Mouse (Mus musculus): ENCODE measurements around the gene Ccdc9.
"Not testable (repeated sequence)": the region's sequence is repeated elsewhere in the genome, so short reads cannot be mapped to it uniquely, and the experiment has no call there.

The Ccdc9 gene

DNA sequence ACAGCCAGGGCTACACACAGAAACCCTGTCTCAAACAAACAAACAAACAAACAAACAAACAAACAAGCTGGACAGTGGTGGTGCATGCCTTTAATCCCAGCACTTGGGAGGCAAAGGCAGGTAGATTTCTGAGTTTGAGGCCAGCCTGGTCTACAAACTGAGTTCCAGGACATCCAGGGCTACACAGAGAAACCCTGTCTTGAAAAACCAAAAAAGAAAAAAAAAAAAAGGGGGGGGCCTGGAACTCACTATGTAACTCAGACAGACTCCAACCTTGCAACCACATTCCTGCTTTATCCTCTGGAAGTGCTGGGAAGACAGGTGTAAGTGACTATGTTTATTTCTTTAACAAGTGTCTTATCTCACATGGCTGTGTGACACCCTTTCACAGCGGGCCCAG is 21.5 kb upstream of the Ccdc9 start, which contains the start of gene Bbc3:
Gene Bbc3 (plus strand): TSS at position 301 of the 400 bp plus-strand sequence.
- not testable (repeated sequence) for DNase-seq (ENCODE audit: low spot score)

GRCm38 (mm10) chr7:16307141-16307540 is 20.5 kb upstream of the Ccdc9 start:
- not testable (repeated sequence) for DNase-seq (ENCODE audit: low spot score)

DNA sequence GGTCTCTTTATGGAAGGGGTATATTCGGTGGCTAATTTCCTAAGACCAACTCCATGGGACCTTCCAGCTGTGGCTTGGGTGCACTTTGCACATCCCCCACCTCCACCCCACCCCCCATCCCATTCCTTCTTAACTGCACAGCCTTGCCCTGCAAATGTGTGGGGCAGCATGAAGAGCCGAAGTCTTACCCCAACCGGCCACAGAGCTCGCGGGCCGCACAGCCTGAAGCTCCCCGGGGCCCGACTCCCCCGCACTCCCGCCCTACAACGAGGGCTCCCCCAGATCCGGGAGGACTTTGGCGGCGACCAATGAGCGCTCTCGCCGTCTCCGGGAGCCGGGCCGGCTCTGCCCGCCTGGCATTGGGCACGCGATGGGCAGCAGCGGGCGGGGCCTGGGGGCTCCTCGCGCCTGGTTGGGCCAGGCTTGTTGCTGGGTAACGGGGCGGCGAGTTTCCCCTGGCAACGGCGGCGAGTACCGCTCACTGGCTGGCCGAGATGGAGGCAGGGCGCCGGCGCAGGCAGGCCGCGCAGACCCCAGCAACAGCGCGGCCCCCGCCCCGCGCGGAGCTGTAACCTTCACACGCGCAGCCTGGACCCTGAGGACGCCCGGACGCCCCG is 12.9 kb upstream of the Ccdc9 start:
- DNase-seq (ENCODE audit: low spot score), result peak; percentile 79

GRCm38 (mm10) chr7:16298927-16299326 is 12.3 kb upstream of the Ccdc9 start:
- DNase-seq (ENCODE audit: low spot score), result no peak

DNA sequence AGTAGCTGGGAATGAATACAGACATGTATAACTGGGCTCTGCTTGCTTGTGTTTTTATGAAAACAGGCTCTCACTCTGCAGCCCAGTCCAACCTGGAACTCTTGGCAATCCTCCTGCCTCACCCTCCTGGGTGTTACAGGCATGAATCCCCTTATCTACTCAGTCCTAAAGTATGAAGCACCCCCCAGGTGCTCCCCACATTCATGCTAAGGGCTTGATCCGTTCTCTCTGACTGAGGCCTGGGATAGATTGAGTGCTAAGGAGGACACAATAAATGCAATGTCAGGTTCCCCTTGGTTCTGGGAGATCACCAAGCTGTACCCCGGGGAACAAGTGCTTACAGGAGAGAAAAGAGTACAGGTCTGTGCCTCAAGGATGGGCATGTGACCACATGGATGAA is 11.0 kb upstream of the Ccdc9 start:
- no peak for DNase-seq (ENCODE audit: low spot score)

- DNase-seq (ENCODE audit: low spot score), result peak; percentile 74
Observed at GRCm38 (mm10) chr7:16296766-16297390, 10.3 kb upstream of the Ccdc9 start.

- no peak for DNase-seq (ENCODE audit: low spot score)
Observed at GRCm38 (mm10) chr7:16296146-16296545, 9.6 kb upstream of the Ccdc9 start.

DNA sequence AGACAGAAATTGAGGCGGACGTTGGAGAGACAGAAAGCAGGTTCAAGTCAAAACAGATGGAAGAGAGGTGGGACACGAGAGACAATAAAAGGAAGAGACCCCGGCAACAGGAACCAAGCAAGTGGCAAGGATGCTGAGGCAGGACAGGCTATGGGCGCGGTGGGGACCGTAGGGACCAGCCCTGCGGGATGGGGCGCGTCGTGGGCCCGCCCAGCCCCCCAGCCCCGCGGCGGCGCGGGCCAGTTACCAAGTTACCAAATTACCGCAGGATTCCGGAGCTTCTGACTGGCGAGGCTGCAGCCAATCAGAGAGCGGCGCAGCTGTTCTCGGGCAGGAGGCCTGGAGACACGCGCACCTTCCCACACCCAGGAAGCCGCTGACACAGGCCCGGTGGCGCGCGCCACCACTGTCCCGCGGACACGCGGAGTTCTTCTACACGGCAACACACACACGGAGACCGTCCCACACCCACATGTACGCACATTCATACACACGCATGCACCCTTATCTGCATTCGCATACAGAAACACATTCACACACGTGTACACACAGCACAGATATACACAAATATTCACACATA is 8.8 kb upstream of the Ccdc9 start:
- DNase-seq (ENCODE audit: low spot score), result peak; percentile 44

DNA sequence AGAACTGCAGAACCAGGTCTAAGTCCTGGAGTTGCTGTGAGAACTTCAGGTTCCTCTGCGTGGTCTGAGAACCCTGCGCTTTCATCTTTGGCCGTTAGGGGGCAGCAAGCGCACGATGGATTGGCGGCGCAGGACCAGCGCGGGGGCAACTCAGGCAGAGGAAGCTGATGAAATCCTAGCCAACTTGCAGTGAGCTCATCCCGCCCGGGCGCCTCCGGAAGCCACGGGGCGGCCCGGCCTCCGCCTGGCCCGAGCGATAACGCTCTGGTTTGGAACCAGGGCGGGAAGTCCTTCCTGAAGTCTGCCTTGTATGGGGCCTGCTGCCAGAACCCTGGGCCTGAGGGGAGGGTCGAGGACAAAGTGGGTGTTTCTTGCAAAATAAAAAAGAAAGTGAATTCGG is 8.2 kb upstream of the Ccdc9 start:
- peak; percentile 97 for DNase-seq (ENCODE audit: low spot score)

DNA sequence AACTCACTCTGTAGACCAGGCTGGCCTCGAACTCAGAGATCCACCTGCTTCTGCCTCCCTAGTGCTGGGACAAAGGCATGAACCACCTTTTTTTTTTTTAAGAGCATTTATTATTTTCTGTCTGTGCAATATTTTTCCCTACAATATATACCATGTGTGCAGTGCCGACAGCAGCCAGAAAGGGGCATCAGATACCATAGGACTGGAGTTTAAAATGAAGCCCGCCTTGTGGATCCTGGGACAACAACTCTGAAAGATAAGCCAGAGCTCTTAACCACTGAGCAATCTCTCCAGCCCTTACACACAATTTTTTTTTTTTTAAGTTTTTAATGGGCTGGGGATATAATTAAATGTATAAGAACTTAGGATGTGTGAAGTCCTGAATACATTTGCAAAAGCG is 7.8 kb upstream of the Ccdc9 start:
- DNase-seq (ENCODE audit: low spot score), result no peak

GRCm38 (mm10) chr7:16287791-16288190 is 1.2 kb upstream of the Ccdc9 start:
- no peak for DNase-seq (ENCODE audit: low spot score)

- DNase-seq (ENCODE audit: low spot score), result no peak
Observed at GRCm38 (mm10) chr7:16287016-16287415, 421 bp upstream of the Ccdc9 start.

GRCm38 (mm10) chr7:16285450-16286025 is 1.1 kb downstream of the Ccdc9 start:
- DNase-seq (ENCODE audit: low spot score), result peak; percentile 68

- DNase-seq (ENCODE audit: low spot score), result no peak
Observed at GRCm38 (mm10) chr7:16284904-16285303, 1.7 kb downstream of the Ccdc9 start.

DNA sequence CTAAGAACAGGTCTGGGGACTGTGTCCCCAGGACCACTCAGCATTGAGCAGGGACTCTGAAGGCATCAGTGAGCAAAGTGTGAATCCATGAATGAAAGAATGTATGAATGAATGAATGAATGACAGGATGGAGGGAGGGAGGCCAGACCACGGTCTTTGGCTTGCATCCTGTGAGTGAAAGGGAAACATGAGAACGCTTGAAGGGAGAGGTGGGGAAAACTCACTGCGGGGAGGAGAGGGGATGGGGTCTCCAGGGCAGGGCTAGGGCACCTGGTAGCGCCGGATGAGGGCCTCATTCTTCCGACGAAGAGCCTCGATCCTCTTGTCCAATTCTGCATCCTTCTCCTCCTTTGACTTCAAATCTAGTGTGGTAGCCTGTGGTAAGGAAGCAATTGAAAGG is 2.6 kb downstream of the Ccdc9 start:
- no peak for DNase-seq (ENCODE audit: low spot score)

GRCm38 (mm10) chr7:16282334-16282733 is 4.3 kb downstream of the Ccdc9 start:
- DNase-seq (ENCODE audit: low spot score), result no peak

- no peak for DNase-seq (ENCODE audit: low spot score)
Observed at GRCm38 (mm10) chr7:16280721-16281120, 5.9 kb downstream of the Ccdc9 start.

- DNase-seq (ENCODE audit: low spot score), result no peak
Observed at GRCm38 (mm10) chr7:16274922-16275890, 11.4 kb downstream of the Ccdc9 start.

- DNase-seq (ENCODE audit: low spot score), result peak; percentile 51
Observed at GRCm38 (mm10) chr7:16273766-16274140, 12.8 kb downstream of the Ccdc9 start.

DNA sequence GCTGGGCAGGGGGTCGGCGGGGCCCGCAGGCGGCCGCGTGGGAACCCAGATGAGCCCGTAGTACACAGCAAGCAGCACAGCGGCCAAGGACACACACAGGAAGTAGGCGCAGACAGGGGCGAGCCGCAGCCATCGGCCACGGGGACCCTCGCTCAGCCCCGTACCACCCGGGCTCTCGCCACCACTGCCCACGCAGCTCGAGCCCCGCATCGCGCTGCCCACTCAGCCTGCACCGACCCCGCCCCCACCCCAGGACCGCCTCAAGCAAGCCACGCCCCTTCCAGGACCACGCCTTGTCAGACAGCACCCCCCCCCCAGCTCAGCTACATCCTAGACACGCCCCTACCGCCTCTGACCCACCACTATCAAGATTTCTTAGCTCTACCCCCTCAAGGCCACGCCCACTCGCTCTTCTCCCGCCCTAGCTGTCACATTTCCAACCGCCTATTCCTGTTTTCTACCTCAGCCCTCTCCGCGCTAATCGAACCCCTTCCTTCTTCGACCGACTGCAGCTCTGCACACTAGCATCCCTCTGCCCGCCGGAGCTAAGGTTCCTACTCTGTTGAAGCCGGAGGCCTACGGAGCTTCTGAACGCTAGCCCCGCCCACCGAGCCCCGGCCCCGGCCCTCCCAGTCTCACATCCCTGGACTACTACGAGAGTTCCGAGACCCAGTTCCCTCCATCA is 13.4 kb downstream of the Ccdc9 start, which contains the start of gene Inafm1:
Gene Inafm1 (minus strand): TSS at position 537 of the 685 bp plus-strand sequence.
- DNase-seq (ENCODE audit: low spot score), result peak; percentile 80

DNA sequence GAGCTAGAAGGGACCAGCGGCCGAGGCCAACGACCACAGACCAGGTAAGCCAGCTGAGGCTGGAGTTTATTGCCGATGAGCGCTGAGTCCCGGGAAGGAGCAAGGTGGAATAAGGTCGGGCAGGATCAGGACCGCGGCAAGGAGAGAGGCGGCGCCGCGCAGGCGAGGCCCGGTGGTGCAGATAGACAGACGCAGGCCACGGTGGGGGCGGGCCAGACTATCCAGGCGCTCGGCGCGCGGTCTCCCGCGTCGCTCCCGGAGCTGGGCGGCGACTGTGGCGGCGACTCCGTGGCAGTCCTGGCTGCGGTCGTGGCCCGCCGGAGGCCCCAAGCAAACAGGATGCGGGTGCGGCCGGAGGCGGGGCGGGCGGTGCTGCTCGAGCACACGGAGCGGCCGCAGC is 13.9 kb downstream of the Ccdc9 start:
- DNase-seq (ENCODE audit: low spot score), result peak; percentile 51
